ENCODE assay signal across 15 mouse cellular contexts in genomic region chr13:113816421-113816810, GRCm38 (mm10). TPM values are rescaled to one million over a fixed set of nuclear protein-coding genes. Genes with fewer than 3 reads are reported as not detected.
DNase-seq lines count a peak whose midpoint lies in the region; ATAC-seq and TF ChIP-seq lines count a peak whose summit lies in the region.
"Had no signal": no experiment of that assay in that cellular context is flagged by ENCODE, and none has a peak within 500 bp of the region (broad histone marks: within the 10 kb centered on the region; RNA-seq: fewer than 3 reads in every experiment).

No protein-coding gene starts in this region.

- no peak overlapping the region for H3K4me3 ChIP-seq in hindbrain, embryonic 11.5 days (ENCODE audit: low read depth, low read length)
- no peak overlapping the region for H3K4me3 ChIP-seq in hindbrain, embryonic 10.5 days
- H3K4me3 ChIP-seq in layer of hippocampus, adult 2 months = no peak overlapping the region
- peak overlapping the region; percentile 42; the same call in 1 of the 2 replicates for H3K4me3 ChIP-seq in G1E (ENCODE audit: low read depth, low read length)
- H3K4me3 ChIP-seq in liver, embryonic 16.5 days (ENCODE audit: low read depth, low read length) = no peak overlapping the region
- H3K4me3 ChIP-seq: midbrain, embryonic 12.5 days; myocyte had no signal

- 0 out of 2 replicates have a peak, but pooled peaks have one; percentile 50 for ATAC-seq in hindbrain, embryonic 11.5 days (ENCODE audit: low FRiP score)
- no peak for ATAC-seq in G1E (ENCODE audit: extremely low read depth, insufficient number of reproducible peaks, low FRiP score, poor library complexity, severe bottlenecking)
- ATAC-seq in liver, embryonic 16.5 days (ENCODE audit: low read depth) = no peak

- TF ChIP-seq CTCF in layer of hippocampus, adult 2 months (conservative IDR thresholded peaks at IDR 0.05) = no peak
- no peak for TF ChIP-seq CTCF in G1E (IDR thresholded peaks at IDR 0.05; ENCODE audit: low read depth, low read length)

- H3K4me2 ChIP-seq in hindbrain, embryonic 11.5 days (replicated peaks; ENCODE audit: low read depth, low read length) = no peak overlapping the region
- peak overlapping the region; percentile 45 for H3K4me2 ChIP-seq in liver, embryonic 16.5 days (ENCODE audit: low read depth, low read length)
- H3K4me2 ChIP-seq: midbrain, embryonic 12.5 days had no signal

- 66% methylated on average over 6 of the region's 6 CpGs for WGBS in hindbrain, embryonic 11.5 days
- WGBS in hindbrain, embryonic 10.5 days = 60% methylated on average over 6 of the region's 6 CpGs
- WGBS in liver, embryonic 16.5 days (ENCODE audit: insufficient replicate concordance) = 66% methylated on average over 6 of the region's 6 CpGs

- H3K27ac ChIP-seq in hindbrain, embryonic 11.5 days (ENCODE audit: low read depth, low read length) = no peak overlapping the region
- no peak overlapping the region for H3K27ac ChIP-seq in hindbrain, embryonic 10.5 days
- H3K27ac ChIP-seq in layer of hippocampus, adult 2 months = peak overlapping the region; percentile 70; the same call in 1 of the 2 replicates
- no peak overlapping the region for H3K27ac ChIP-seq in liver, embryonic 16.5 days (ENCODE audit: low read length)
- H3K27ac ChIP-seq: midbrain, embryonic 12.5 days had no signal

- H3K9ac ChIP-seq in hindbrain, embryonic 11.5 days (ENCODE audit: low read depth, low read length) = no peak overlapping the region
- no peak overlapping the region for H3K9ac ChIP-seq in liver, embryonic 16.5 days (ENCODE audit: low read depth, low read length)
- H3K9ac ChIP-seq: midbrain, embryonic 12.5 days had no signal

- no peaks in the 10 kb centered on the region for H3K27me3 ChIP-seq in hindbrain, embryonic 11.5 days (ENCODE audit: control insufficient read depth, insufficient read depth, low read length)
- no peaks in the 10 kb centered on the region for H3K27me3 ChIP-seq in hindbrain, embryonic 10.5 days (ENCODE audit: insufficient read depth, poor library complexity, severe bottlenecking)
- no peaks in the 10 kb centered on the region for H3K27me3 ChIP-seq in G1E (ENCODE audit: insufficient read depth, low read length)
- no peaks in the 10 kb centered on the region for H3K27me3 ChIP-seq in liver, embryonic 16.5 days (ENCODE audit: control insufficient read depth, insufficient read depth, low read depth, low read length)
- H3K27me3 ChIP-seq: midbrain, embryonic 12.5 days had no signal

- H3K36me3 ChIP-seq in hindbrain, embryonic 11.5 days (ENCODE audit: control insufficient read depth, insufficient read depth, low read length) = no peaks in the 10 kb centered on the region
- H3K36me3 ChIP-seq in hindbrain, embryonic 10.5 days = no peaks in the 10 kb centered on the region
- peaks cover 10% of the 10 kb centered on the region for H3K36me3 ChIP-seq in G1E (replicated peaks)
- H3K36me3 ChIP-seq in liver, embryonic 16.5 days (ENCODE audit: control insufficient read depth, insufficient read depth) = no peaks in the 10 kb centered on the region
- H3K36me3 ChIP-seq: midbrain, embryonic 12.5 days had no signal

- 0 out of 2 replicates have a peak, but pooled peaks cover 2% of the 10 kb centered on the region for H3K4me1 ChIP-seq in hindbrain, embryonic 11.5 days (replicated peaks; ENCODE audit: control insufficient read depth, insufficient read depth, low read length)
- peaks cover 36% of the 10 kb centered on the region for H3K4me1 ChIP-seq in hindbrain, embryonic 10.5 days (replicated peaks)
- H3K4me1 ChIP-seq in G1E (ENCODE audit: insufficient read depth, low read depth, low read length) = peaks cover 77% of the 10 kb centered on the region
- peaks cover 34% of the 10 kb centered on the region for H3K4me1 ChIP-seq in liver, embryonic 16.5 days (ENCODE audit: control insufficient read depth, low read depth, low read length)

- no peak for DNase-seq in hindbrain, embryonic 11.5 days (ENCODE audit: low spot score)
- no peak for DNase-seq in hindbrain, embryonic 10.5 days (ENCODE audit: low spot score)
- peak in 1 of 2 experiments; percentile 3 for DNase-seq in layer of hippocampus, adult 2 months (ENCODE audit: low spot score in 2 of 2)
- DNase-seq in layer of hippocampus, postnatal 25 days (ENCODE audit: extremely low spot score in 1 of 2, low spot score in 1 of 2) = no peak
- no peak for DNase-seq in G1E (ENCODE audit: low spot score)
- DNase-seq in thymus, adult 18-20 months = no peak
- DNase-seq: cerebellum, adult 8-10 months; gastrocnemius, postnatal 25 days; heart, postnatal 4 days; kidney, postnatal 10 days; lung, postnatal 4 days; right cerebral cortex, postnatal 14 days had no signal

- H3K9me3 ChIP-seq in hindbrain, embryonic 11.5 days (ENCODE audit: control insufficient read depth, low read length) = no peaks in the 10 kb centered on the region
- H3K9me3 ChIP-seq in hindbrain, embryonic 10.5 days = no peaks in the 10 kb centered on the region
- no peaks in the 10 kb centered on the region for H3K9me3 ChIP-seq in G1E (replicated peaks)
- H3K9me3 ChIP-seq in liver, embryonic 16.5 days (replicated peaks; ENCODE audit: control insufficient read depth, low read length) = no peaks in the 10 kb centered on the region
- H3K9me3 ChIP-seq: midbrain, embryonic 12.5 days had no signal

RNA-seq across cellular contexts. Expression of gene Arl15, which starts 22.1 kb away (rescaled TPM):
- 13.8 and 19.0 TPM in 2 replicates for polyA plus RNA-seq in hindbrain, embryonic 11.5 days (2014; fragmentation: Nextera tagmentation; extraction: Ambion mirVana)
- 10.3 and 10.8 TPM in 2 replicates for polyA plus RNA-seq in hindbrain, embryonic 10.5 days (2016; fragmentation: Nextera tagmentation; extraction: Ambion mirVana)
- total RNA-seq in layer of hippocampus, adult 2 months (2021) = 10 to 100 TPM; 61.7 to 67.0 TPM
- 10 to 100 TPM; 62.8 to 65.1 TPM for total RNA-seq in layer of hippocampus, postnatal 25 days (2021)
- 73.8 and 90.9 TPM in 2 replicates for total RNA-seq in G1E (2014; fragmentation: Nextera tagmentation)
- total RNA-seq in G1E (2017) = 60.6 and 64.0 TPM in 2 replicates
- polyA plus RNA-seq in G1E (2012) = 2.3 and 3.2 TPM in 2 replicates
- 2.8 and 2.9 TPM in 2 replicates for polyA plus RNA-seq in liver, embryonic 16.5 days (2015; fragmentation: Nextera tagmentation; extraction: Ambion mirVana)
